Comparison of ENCODE assay signal across 9 mouse cellular contexts in the genomic region with DNA sequence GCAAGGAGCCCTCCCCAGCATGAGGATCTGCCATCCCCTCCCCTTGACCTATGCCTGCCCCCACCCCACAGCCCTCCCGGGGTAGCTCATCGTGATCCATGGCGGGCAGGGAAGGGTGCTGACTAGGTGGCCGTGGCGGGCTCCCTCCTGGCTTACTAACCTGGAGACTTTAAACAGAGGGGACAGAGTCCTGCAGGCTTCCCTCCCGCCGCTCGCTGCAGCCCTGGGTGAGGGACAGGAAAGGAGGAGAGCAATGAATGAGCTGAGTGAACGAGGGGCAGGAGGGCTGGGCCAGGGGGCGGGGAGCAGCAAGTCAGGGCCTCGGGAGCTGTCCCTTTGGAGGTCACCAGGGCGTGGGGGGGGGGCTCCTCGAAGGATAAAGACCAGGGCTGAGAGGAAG. TPM values are rescaled to one million over a fixed set of nuclear protein-coding genes. Genes with fewer than 3 reads are reported as not detected.
DNase-seq lines count a peak whose midpoint lies in the region; ATAC-seq lines count a peak whose summit lies in the region.
"Had no signal": no experiment of that assay in that cellular context is flagged by ENCODE, and none has a peak within 500 bp of the region (broad histone marks: within the 10 kb centered on the region; RNA-seq: fewer than 3 reads in every experiment).

No protein-coding gene starts in this region.

- H3K27me3 ChIP-seq in forebrain, embryonic 12.5 days = peaks cover 36% of the 10 kb centered on the region
- H3K27me3 ChIP-seq in hindbrain, embryonic 15.5 days = no peaks in the 10 kb centered on the region
- peaks cover 64% of the 10 kb centered on the region for H3K27me3 ChIP-seq in midbrain, embryonic 12.5 days

- H3K4me2 ChIP-seq in forebrain, embryonic 12.5 days = peak overlapping the region; percentile 22; the same call in 1 of the 2 replicates
- H3K4me2 ChIP-seq in hindbrain, embryonic 15.5 days = peak overlapping the region; percentile 24; the same call in 1 of the 2 replicates
- H3K4me2 ChIP-seq in midbrain, embryonic 12.5 days (replicated peaks) = peak overlapping the region; percentile 21; the same call in 1 of the 2 replicates
- H3K4me2 ChIP-seq: heart, embryonic 11.5 days had no signal

- no peak overlapping the region for H3K4me3 ChIP-seq in forebrain, embryonic 12.5 days (replicated peaks)
- no peak overlapping the region for H3K4me3 ChIP-seq in hindbrain, embryonic 15.5 days
- H3K4me3 ChIP-seq in midbrain, embryonic 12.5 days = no peak overlapping the region

- no peaks in the 10 kb centered on the region for H3K36me3 ChIP-seq in forebrain, embryonic 12.5 days (replicated peaks)
- H3K36me3 ChIP-seq in hindbrain, embryonic 15.5 days = no peaks in the 10 kb centered on the region
- H3K36me3 ChIP-seq in midbrain, embryonic 12.5 days = no peaks in the 10 kb centered on the region

- 0 out of 2 replicates have a peak overlapping the region, but pooled peaks have one; percentile 36 for H3K27ac ChIP-seq in forebrain, embryonic 12.5 days
- H3K27ac ChIP-seq in hindbrain, embryonic 15.5 days (replicated peaks) = no peak overlapping the region
- H3K27ac ChIP-seq in midbrain, embryonic 12.5 days (replicated peaks) = no peak overlapping the region

- 4% methylated on average over 13 of the region's 13 CpGs for WGBS in forebrain, embryonic 12.5 days
- 7% methylated on average over 12 of the region's 13 CpGs for WGBS in hindbrain, embryonic 15.5 days
- 6% methylated on average over 12 of the region's 13 CpGs for WGBS in midbrain, embryonic 12.5 days

- peak; percentile 36 for DNase-seq in kidney, adult 9 months
- no peak for DNase-seq in kidney, adult 8-10 months
- DNase-seq in ovary, postnatal 36 days (ENCODE audit: low spot score) = no peak
- no peak for DNase-seq in spleen, adult 12 weeks (ENCODE audit: low spot score)
- DNase-seq: thymus, postnatal 4 days had no signal

- peak overlapping the region; percentile 38; the same call in 1 of the 2 replicates for H3K9ac ChIP-seq in forebrain, embryonic 12.5 days
- no peak overlapping the region for H3K9ac ChIP-seq in hindbrain, embryonic 15.5 days
- peak overlapping the region; percentile 39 for H3K9ac ChIP-seq in midbrain, embryonic 12.5 days (replicated peaks)

- ATAC-seq in forebrain, embryonic 12.5 days (ENCODE audit: low FRiP score) = no peak
- ATAC-seq in hindbrain, embryonic 15.5 days (ENCODE audit: low FRiP score, low read depth) = no peak
- no peak for ATAC-seq in midbrain, embryonic 12.5 days (ENCODE audit: low FRiP score, low read depth)

- no peaks in the 10 kb centered on the region for H3K9me3 ChIP-seq in forebrain, embryonic 12.5 days
- H3K9me3 ChIP-seq in hindbrain, embryonic 15.5 days = no peaks in the 10 kb centered on the region
- H3K9me3 ChIP-seq in midbrain, embryonic 12.5 days = no peaks in the 10 kb centered on the region

- peaks cover 94% of the 10 kb centered on the region for H3K4me1 ChIP-seq in forebrain, embryonic 12.5 days
- peaks cover 91% of the 10 kb centered on the region for H3K4me1 ChIP-seq in hindbrain, embryonic 15.5 days (replicated peaks)
- H3K4me1 ChIP-seq in midbrain, embryonic 12.5 days = peaks cover 90% of the 10 kb centered on the region

RNA-seq across cellular contexts. Expression of a gene that starts 9.4 kb away (rescaled TPM):
- 5.2 and 5.7 TPM in 2 replicates for polyA plus RNA-seq in forebrain, embryonic 12.5 days (2016; fragmentation: Nextera tagmentation; extraction: Ambion mirVana)
- 11.9 TPM in 2 replicates for polyA plus RNA-seq in hindbrain, embryonic 15.5 days (2015; fragmentation: Nextera tagmentation; extraction: Ambion mirVana)
- polyA plus RNA-seq in midbrain, embryonic 12.5 days (2016; fragmentation: Nextera tagmentation; extraction: Ambion mirVana) = 6.5 and 7.3 TPM in 2 replicates
